Mouse (Mus musculus) cerebellum, adult 2 months (tissue): ENCODE results near the gene Ppp4c. TPM values are rescaled to one million over a fixed set of nuclear protein-coding genes. Genes with fewer than 3 reads are reported as not detected.
A peak's percentile ranks its signal among the peaks of the same experiment; 100 is the strongest.

Experiments used
- DNase-seq, 2 experiments: peaks; one replicate each; pipeline ENCODE4 v3.0.0; 2021
- H3K27ac ChIP-seq: fragments of 200-500 bp; 2 replicates; pipeline ENCODE4 v1.5.1; 2012; ENCODE audit warnings: low read length, control low read depth, inconsistent platforms; ENCODE audit not compliant: insufficient read depth
- H3K27me3 ChIP-seq: fragments of 200-500 bp; 2 replicates; pipeline ENCODE4 v1.6.1; 2012; ENCODE audit warnings: inconsistent platforms, mild to moderate bottlenecking, low read length, moderate library complexity; ENCODE audit not compliant: control insufficient read depth, insufficient read depth
- H3K4me1 ChIP-seq: fragments of 200-500 bp; 2 replicates; pipeline ENCODE4 v1.6.1; 2011; ENCODE audit warnings: low read length; ENCODE audit not compliant: control insufficient read depth, insufficient read depth
- H3K4me3 ChIP-seq: fragments of 200-500 bp; replicated peaks from 2 replicates; pipeline ENCODE3; 2011; ENCODE audit warnings: mild to moderate bottlenecking, low read depth, low read length, control low read depth; ENCODE audit not compliant: insufficient read depth
- CTCF ChIP-seq: fragments of 200-500 bp; IDR thresholded peaks from 2 replicates; pipeline ENCODE4 v1.5.1; 2011; ENCODE audit warnings: low read depth, mild to moderate bottlenecking, control low read depth, low read length, moderate library complexity, borderline replicate concordance; ENCODE audit not compliant: insufficient read depth
- POLR2A ChIP-seq: fragments of 200-500 bp; IDR thresholded peaks from 2 replicates; pipeline ENCODE4 v1.6.1; 2011; ENCODE audit warnings: low read length, control low read depth, borderline replicate concordance; ENCODE audit not compliant: insufficient read depth
- WGBS: fragments of 180-500 bp; shearing (Covaris S2); methylation state at CpG from one replicate; pipeline ENCODE4 v1.1.7; 2018; 5-methylcytosine and 5-hydroxymethylcytosine counted together
- polyA plus RNA-seq: library from polyadenylated mRNA; depleted of rRNA; stranded (reverse); fragments of >200 nt; gene quantifications from 2 replicates; pipeline ENCODE4 v1.2.3, GENCODE M21; 2012

The Ppp4c gene
- polyA plus RNA-seq, 1 experiment = 110 TPM

- Histone ChIP-seq H3K27me3 (no peaks in the 10 kb centered on the region), H3K4me3 (no peak overlapping the region), H3K27ac (no peak overlapping the region), H3K4me1 (peaks cover 12% of the 10 kb centered on the region)
- WGBS = 70% methylated on average over 4 of the region's 4 CpGs
- no peak for DNase-seq
- TF ChIP-seq CTCF = no peak
- peak; percentile 10; the same call in 1 of the 2 replicates for TF ChIP-seq POLR2A
These were observed 1.4 kb upstream of the Ppp4c start for GRCm38 (mm10) chr7:126793456-126794270.

GRCm38 (mm10) chr7:126792721-126793443, 586 bp upstream of the Ppp4c start:
- peak overlapping the region; percentile 68 for H3K4me3 ChIP-seq
- DNase-seq = no peak
- peaks cover 12% of the 10 kb centered on the region for H3K4me1 ChIP-seq
- no peaks in the 10 kb centered on the region for H3K27me3 ChIP-seq
- TF ChIP-seq CTCF = no peak
- no peak for TF ChIP-seq POLR2A
- H3K27ac ChIP-seq = no peak overlapping the region; the same call in 1 of the 2 replicates
- 25% methylated on average over 11 of the region's 11 CpGs for WGBS

GRCm38 (mm10) chr7:126789141-126789540, 3.2 kb downstream of the Ppp4c start:
- Histone ChIP-seq H3K4me1 (no peaks in the 10 kb centered on the region), H3K27ac (no peak overlapping the region), H3K27me3 (no peaks in the 10 kb centered on the region), H3K4me3 (no peak overlapping the region)
- WGBS = 73% methylated on average over 4 of the region's 4 CpGs
- no peak for DNase-seq
- TF ChIP-seq POLR2A (no peak), CTCF (no peak)

DNA sequence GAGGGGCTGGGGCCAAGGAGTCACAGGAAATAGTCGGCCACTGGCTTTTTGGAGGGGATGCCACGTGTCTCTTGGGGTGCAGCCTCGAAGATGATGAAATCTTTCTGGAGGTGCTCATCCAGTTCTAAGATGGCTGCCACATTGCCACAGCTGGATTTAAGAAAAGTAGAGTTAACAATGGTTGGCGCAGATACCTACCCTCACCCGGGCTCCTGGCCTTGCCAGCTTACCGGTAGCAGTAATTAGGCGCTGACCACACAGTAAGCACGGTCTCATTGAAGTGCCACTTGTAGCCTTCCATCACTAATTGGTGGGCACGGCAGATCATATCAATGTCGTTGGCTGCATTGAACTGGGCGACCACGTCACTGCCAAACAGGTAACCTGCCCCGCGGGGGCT, 6.2 kb downstream of the Ppp4c start:
- no peaks in the 10 kb centered on the region for H3K27me3 ChIP-seq
- no peak for DNase-seq
- no peak overlapping the region for H3K4me3 ChIP-seq
- 87% methylated on average over 14 of the region's 14 CpGs for WGBS
- TF ChIP-seq POLR2A = no peak
- no peak for TF ChIP-seq CTCF
- no peak overlapping the region for H3K27ac ChIP-seq
- H3K4me1 ChIP-seq = 0 out of 2 replicates have a peak, but pooled peaks cover 3% of the 10 kb centered on the region

- Histone ChIP-seq H3K4me1 (peaks cover 9% of the 10 kb centered on the region; the same call in 1 of the 2 replicates), H3K27ac (no peak overlapping the region), H3K4me3 (no peak overlapping the region), H3K27me3 (no peaks in the 10 kb centered on the region)
- no peak for DNase-seq
- no peak for TF ChIP-seq CTCF
- TF ChIP-seq POLR2A = no peak
- WGBS = 65% methylated on average over 4 of the region's 4 CpGs
These were observed 7.2 kb downstream of the Ppp4c start for GRCm38 (mm10) chr7:126785056-126785455.

GRCm38 (mm10) chr7:126784469-126784868, 7.8 kb downstream of the Ppp4c start:
- DNase-seq = no peak
- no peak for TF ChIP-seq CTCF
- TF ChIP-seq POLR2A = no peak

GRCm38 (mm10) chr7:126782693-126783092, 9.6 kb downstream of the Ppp4c start:
- H3K4me3 ChIP-seq = no peak overlapping the region
- peaks cover 18% of the 10 kb centered on the region; the same call in 1 of the 2 replicates for H3K4me1 ChIP-seq
- H3K27ac ChIP-seq = no peak overlapping the region
- H3K27me3 ChIP-seq = no peaks in the 10 kb centered on the region
- TF ChIP-seq POLR2A (no peak), CTCF (no peak)
- DNase-seq = peak in 1 of 2 experiments; percentile 25
- WGBS = 58% methylated on average over 13 of the region's 13 CpGs

More at GRCm38 (mm10) chr7:126784469-126784868, 7.8 kb downstream of the Ppp4c start:
- Histone ChIP-seq H3K4me1 (peaks cover 12% of the 10 kb centered on the region; the same call in 1 of the 2 replicates), H3K4me3 (no peak overlapping the region), H3K27me3 (no peaks in the 10 kb centered on the region), H3K27ac (no peak overlapping the region)
- 63% methylated on average over 7 of the region's 7 CpGs for WGBS
